Mouse (Mus musculus) right cerebral cortex, adult 2 months (tissue): ENCODE measurements at regions not wholly inside any gene's neighbourhood (a gene's known extent, or its start where the extent isn't known, plus 50 kb on each side); places are given as distances from the start of the nearest gene placed in this dataset.

Experiments used
- DNase-seq, 2 experiments: peaks; one replicate each; pipeline ENCODE4 v3.0.0; 2021 to 2022; ENCODE audit warnings: low spot score in 2 of 2

DNA sequence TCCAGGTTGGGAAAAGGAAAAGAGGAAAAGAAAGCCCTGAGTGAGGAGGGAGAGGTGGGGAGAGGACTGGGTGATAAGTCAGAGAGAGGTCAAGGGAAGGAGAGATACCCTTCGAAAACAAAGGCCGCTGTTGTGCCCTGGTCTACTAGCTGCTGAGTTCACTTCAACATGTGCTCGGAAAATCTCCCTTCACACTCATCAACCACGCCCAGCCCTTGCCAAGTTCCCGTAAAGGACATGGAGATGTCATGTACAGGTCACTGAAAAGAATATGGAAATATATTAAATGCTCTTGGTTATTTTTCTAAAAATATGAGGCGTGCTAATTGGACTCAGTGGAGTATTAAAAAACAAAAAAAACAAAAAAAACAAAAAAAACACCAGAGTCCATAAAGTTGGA, 359.5 kb upstream of the Actbl2 start:
- DNase-seq: no peak

DNA sequence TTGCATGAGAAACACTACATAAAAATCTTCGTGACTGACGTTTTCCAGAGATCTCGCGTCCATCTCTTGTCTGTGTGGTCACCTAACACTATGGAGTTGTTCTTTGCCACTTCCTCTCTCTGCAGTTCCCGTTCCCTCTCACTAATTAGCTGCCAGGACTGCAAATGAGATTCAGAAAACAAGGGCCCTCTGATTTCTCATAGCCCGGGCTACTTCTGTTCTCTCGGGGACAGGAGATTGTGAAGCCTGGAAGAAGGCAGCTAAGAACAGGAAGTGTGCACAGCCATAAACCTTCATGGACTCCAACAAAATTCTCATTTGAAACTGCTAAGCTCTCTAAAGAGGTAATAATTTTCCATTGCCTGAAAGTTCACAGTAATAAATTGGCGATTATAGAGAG, 358.9 kb upstream of the Actbl2 start:
- DNase-seq: no peak

DNA sequence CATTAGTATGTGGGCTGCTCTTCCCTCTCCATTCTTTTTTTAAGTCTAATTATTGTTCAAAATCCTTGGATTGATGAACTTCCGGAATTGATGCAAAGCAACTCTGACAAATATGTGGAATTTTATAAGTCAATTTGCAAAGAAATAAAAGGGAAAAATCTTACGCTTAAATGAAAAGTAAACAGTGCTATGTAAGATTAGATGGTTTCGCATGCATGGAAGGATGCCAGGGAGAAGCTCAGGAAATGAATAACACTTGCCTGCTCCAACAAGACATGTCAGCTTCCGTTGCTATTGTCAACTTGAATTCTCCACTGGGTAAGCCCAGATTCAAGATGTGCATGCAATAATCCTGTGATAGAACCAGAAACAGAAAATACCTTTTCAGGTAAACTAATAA, 357.2 kb upstream of the Actbl2 start:
- peak; percentile 31 to 44 for DNase-seq

DNA sequence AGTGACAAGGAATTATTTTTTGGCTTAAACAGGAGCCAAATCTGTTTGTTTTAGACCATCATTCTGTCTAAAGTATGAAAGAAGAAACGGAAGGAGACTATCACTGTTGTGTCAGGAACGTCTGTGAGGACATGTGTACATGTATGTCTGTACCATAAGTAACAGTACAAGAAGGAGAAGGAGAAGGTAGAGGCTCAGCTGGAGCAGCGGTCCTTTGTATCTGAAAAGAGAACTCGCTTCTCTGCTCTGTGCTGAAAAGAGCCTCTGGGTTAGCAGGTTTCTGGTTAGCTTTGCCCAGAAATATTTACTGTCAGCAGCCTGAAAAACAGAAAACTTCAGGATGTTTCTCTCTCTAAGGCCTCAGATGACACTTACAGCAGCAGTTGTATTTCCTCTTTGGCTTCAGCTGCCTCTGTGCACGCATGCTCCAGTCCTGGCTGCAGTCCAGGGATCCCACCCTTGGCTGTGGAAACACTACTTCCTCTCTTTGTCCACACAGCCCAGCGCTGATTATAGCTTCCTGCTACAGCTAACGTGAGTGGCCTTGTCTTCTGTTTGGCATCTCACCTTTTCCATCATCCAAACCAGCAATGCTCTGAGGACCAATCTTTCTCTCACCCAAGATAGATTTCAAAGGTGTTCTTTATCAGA, 351.7 kb upstream of the Actbl2 start:
- DNase-seq: peak; percentile 27 to 50

DNA sequence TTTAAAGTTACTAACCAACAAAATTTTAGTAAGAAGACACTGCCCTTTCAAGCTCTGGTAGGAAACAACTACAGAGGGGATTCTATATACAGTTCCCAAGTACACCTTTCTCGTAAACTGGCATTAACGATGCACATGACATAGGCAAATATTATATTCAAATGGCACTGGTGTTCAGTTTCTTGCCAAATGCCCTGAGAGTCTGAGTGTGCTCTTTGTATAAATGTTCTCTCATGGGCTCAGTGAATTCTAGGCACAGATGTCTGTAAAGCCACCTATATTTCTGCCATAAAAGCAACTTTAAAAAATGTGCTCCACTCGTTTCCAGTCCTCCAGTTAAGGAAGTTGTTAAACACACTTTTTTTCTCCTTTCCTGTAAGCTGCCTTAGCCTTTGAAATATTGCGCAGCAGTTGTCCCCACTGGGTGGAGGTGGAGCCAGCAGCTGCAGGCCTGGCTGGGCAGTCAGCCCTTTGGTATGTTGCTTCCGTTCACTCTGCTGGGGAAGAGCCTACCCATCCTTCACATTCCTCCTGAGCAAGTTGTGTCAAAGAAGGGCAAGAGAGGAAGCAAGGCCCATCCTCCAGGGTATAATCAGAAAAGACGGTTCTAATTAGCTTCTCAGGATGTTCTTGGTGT, 347.4 kb upstream of the Actbl2 start:
- no peak for DNase-seq

DNA sequence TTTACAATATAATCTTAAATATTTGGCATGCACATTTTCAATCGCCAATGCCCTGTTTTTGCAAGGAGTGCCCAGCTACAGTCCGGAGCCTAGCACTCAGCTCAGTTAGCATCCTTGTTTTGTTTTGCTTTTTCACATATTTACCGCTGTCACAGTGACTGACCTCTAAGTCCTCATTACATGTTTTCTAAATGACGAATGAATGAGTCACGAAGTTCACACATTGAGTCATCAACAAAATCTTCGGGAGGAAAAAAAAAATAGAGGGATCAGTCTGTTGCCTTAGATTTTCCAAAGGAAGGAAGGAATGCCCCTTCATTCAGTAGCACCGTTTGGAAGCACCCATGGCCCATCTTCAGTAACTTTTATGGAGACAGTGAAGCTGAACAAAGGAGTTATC, 342.9 kb upstream of the Actbl2 start:
- no peak for DNase-seq

DNA sequence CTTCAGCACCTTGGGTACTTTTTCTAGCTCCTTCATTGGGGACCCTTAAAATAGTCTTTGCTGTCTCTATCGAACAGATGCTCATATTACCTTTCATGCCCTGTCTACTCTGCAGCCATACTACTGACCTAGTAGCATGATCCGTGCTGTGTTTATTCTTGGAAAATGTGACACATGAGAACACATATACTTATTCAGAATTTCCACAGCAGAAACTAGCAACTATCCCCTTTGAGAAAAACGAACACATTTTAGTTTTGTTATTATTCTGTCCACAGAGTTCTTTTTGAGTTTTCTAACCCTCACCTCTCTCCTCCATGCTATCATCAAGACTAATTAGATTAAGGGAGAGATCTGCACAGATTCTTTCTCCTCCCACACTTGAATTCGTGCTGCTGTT, 341.6 kb upstream of the Actbl2 start:
- no peak for DNase-seq

DNA sequence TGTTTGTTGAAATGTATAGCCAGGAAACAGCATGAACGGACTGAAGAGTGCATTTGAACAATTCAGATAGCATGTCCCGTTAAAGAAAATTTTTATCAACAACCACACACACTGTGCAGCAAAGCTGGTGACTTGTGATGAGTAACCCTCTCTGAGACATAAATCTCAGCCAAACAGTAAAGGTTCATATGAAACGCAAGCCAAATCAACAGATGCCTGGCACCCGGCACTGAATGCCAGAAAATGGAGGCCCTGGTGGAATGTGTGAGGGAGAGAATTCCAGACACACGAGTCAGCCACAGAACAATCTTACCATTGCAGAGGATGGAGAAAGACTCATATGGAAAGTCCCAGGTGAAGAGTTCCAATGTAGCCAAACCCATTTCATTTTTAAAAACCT, 341.1 kb upstream of the Actbl2 start:
- DNase-seq: peak; percentile 44 to 63

DNA sequence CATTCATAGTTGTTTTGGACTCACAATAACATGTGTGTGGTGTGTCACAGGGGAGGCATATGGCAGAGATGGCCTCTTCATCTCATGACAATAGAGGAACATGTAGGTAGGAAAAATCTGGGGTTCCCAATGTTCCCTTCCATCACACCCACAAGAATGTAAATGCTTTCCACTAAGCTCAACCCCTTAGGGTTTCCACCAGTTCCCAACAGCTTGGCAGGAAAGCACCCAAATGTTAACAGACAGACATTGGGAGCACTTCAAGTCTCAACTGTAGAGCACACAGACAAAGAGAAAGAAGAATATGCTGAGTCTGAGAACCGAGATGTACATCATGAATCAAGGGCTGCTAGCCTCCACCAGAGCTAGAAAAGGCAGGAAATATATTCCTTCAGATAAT, 339.7 kb upstream of the Actbl2 start:
- DNase-seq: no peak

DNA sequence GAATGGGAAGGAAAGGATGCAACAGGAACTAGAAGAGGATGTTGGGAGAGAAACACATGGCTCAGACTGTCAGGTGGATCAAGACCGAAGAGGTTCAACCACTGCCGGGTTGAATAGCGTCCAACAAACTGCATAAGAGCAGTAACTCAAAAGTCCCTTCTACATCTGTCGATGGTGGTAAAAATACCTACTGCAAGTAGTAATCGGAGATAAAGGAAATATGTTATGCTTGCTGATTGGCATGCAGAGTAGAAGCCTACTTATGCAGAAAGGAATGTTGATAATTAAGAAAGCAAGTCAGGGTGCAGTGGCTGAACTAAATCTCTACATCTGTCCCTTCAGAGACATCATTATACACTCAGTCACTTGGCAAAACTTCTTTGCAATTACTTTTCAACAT, 330.9 kb upstream of the Actbl2 start:
- no peak for DNase-seq

DNA sequence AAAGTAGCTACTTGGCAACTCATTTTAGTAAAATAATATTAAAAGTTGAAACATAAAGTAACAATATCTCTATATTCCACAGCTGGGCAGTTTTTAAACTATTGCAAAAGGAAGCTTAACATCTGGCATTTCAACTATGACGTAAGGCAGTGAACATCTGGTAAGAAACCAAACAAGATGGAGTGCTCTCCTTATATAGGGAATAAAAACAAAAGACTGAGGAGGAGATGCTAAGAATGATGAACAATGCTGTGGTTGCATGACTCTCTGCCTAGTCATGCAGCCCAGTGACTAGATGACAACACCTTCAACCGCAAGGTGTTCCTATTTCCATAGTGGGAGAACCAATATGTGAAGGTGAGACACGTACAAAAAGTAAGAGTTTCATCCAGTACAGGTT, 329.9 kb upstream of the Actbl2 start:
- DNase-seq: no peak

DNA sequence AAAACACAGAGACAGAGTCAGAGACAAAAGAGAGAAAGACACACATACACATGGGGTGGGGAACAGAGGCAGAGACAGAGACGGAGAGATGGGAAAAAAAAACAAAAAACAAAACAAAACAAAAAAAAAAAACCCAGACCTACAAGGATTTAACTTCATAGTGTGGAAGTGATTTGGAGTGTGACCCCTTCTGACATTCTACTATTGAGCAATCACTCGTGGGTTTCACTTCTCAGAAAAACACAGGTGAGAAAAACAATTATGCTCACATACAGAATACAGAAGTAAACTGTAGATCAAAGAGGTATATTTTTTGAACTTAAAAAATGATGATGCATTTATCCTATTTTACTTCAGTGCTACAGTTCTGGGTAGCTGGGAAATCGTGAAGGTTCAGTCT, 326.7 kb upstream of the Actbl2 start:
- no peak for DNase-seq

DNA sequence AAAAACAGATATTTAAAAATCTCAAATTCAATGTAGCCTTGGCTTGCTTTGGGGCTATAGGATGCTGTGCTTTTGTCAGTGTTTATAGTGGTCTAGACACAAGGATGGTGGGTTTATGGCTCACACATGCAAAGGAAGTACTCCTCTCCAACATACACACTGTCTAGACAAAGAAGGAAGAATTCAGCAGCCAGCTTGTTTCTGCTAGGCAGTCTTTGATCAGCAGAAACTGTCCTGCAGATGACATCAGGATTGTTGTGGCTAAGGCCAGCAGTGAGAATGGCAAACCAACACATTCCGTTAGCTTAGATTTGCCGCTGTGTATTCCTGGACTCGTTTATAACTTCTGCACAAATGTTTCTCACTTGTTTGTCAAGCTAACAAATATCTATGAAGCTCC, 325.9 kb upstream of the Actbl2 start:
- DNase-seq: no peak

DNA sequence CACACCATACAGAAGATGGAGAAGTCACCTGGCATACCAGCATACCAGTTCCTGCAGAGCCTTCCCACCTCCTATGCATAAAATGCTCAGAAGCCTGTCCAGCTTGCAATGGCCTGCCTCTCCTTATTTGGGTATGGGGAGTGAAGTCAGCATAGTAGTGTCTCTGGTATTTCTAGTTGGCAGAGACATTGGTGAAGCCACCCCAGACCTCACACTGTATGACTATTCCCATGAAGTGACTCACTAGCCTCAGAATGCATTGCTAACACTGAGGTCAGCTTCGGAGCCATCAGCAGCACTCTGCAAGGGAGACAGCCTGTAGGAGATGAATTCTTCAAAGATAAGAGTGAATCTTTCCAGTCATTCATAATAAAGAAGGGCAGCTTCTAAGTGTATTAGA, 325.2 kb upstream of the Actbl2 start:
- DNase-seq: no peak

DNA sequence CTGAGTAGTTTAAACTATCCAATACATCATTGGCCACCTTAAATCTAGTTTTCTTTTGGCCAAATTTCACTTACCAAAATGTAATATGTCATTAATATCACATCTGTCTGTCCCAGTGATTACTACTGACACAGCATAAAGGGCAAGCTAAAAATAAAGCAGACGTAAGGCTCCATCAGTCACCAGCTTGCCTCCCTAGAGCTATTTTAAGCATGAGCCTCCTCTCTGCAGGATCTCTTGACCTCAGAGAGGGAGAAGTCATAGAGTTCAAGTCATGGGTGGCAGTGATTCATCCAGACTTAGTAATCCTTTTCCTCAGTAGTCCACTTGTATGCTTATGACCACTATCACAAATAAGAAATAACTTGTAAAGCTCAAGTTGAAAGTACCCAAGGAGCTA, 313.2 kb upstream of the Actbl2 start:
- DNase-seq: no peak

DNA sequence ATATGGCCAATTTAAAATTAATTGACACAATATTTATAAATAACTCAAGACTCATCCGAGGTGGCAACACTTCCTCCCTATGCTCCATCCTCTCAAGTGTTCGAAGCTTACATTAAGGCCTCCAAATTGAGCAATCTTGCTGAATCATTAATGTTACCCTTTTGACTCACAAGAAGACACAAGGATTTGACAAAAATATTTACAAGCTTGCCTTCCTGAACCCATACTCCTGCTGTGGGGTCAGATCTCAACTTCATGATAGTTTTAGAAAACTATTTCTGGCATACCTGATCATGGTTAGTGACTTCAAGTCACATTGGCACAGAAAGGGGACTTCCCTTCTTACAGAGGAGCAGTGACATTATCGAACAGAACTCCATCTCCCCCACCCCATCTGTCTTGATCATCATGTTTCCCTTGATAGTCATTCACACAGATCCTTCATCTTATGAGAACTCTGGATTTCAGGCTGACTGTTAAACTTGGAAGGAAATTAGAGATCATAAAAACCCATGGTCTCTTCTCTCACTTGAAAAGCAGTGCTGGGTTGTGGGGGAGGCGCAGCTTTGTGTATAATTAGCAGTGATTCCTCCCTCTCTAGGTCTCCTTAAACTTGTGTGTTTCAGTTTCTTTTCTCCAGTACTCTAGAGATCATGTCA, 311.7 kb upstream of the Actbl2 start:
- DNase-seq: peak in 1 of 2 experiments; percentile 10

DNA sequence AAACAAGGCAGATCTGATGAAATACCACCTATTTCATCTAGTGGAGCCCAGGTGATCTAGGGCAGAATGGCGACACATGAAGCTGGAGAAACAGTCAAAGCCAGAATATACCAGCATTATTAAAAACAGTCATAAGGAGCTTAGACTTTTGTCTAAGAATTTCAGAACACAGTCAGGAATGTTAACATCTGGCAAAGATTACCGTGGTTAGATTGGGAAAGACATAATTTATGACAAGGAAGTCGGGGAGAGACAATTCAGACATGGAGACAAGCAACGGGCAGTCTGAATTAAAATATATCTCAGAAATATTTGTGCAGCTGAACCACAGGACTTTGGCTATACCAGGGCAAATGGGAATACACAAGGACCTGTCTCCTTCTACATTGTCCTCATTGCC, 310.8 kb upstream of the Actbl2 start:
- DNase-seq: no peak

DNA sequence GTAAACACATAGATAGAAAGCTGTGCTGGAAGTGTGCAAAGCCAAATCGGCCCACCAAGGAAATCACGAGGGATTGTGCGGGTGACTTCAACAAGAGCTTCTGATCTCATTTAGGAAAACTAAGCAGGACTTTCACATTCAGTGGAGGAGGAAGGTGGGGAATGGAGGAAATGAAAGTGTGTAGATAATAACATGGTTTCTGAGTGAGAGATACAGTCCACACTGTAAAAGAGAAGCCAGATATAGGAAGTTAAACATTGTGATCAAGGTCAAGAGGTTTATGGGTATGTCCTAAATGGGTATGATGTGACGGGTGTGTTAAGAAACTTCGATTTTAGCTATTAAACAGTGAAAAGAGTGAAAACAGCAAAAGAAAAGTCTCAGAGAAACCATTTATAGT, 310.1 kb upstream of the Actbl2 start:
- DNase-seq: no peak

DNA sequence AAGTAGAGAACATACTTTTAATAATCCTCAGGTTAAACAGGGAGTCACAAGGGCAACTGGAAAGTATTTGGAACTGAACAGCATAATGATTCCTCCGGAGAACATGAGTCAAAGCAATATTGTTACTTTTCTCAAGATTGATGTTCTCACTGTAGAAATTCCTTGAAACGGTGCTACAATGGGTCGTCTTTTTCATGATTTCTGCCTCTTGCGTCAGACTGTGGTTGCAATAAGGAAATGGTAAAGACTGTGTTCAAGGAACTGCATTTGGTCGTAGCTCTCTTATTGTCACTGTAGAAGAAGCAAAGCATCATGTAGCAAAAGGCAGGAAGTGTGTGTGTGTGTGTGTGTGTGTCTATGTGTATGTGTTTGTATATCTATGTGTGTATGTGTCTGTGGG, 294.6 kb upstream of the Actbl2 start:
- no peak for DNase-seq

DNA sequence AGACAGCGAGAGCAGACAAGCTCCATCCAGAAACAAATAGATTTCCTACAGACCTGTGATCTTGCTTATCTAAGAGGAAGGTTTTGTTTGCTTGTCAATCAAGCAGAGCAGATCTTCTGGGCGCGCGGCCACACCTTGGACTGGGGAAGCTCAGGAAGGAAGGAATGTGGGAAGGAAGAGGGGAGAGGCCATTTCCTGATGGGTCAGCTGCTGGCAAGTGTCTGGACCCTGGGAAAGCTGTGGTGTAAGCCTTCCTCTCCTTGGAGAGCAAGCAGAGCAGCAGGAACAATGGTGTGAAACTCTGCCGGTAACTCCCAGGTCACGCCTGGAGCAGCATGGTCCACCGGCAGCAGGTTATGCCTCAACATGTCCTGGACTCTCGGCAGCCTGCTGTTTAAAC, 287.7 kb upstream of the Actbl2 start:
- no peak for DNase-seq

DNA sequence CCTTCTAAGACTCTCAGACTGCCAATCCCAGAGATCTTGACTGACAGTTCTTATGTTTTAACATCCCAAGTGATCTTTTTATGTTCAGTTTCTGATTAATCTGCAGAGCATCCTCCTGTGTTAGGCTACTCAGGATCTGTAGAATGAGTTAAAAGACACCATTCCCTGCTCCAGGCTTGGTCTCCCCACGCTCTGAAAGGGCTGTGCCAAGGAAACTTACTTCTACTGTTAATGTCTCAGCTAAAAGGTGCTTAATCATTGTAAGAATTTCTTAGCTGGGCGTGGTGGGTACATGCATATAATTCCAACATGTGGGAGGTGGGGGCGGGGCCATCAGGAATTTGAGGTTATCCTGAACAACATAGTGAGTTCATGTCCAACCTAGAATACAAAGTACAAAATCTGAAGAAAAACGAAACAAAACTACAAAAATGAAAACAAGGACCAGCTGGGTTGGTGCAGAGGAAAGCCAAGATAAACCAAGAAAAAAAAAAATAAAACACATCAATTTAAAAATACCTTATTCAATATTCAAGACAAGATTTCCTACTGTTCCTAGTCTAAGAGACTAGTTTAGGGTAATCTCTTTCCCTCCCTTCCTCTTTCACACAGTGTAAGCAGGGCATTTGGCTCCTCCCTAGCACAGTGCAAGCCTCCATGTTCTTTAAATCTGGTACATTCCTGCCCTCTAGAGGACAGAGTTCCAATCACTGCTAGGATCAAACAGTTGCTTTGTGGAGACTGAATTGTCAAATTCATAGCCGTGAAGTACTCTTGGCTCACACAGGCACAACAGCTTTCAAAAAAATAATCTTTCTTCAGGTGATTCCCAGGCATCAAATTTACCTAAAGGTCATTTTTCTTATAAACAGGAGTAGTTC, 286.9 kb upstream of the Actbl2 start:
- DNase-seq: peak; percentile 65 to 77

DNA sequence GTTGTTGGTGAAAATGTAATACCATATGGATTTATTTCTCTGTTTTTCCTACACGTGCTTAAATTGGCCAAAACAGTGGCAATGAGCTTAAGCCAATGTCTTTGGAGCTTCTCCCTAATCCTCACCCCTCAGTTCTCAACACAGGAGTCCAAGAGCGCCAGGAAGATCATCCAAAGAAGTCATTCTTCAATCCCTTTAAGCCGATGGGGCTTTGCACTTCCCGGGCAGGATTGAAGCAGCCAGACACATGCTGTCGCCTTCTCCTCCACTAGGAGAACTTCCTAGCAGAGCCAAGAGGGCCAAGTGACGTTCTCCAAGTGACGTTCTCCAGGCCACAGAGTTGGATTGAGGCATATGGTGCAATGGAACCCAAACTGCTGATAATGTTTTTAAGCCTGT, 286.3 kb upstream of the Actbl2 start:
- no peak for DNase-seq

DNA sequence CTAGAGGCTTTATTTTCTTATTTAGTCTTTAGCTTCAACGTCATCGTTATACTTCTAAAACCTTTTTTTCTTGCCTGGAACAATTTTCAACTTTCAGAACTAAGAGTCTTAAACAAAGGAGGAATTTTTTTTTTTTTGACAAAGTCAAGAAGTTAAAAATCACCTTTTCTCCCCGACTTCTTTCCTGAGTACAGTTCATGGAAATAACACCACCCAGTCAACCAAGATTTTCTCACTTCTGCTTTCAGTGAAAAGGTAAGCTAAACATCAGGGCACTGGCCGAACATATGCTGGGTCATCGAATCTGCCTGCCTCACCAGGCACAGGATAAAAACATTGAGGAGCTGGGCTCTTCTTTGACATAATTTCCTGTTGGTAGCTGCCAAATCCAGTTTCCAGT, 277.4 kb upstream of the Actbl2 start:
- no peak for DNase-seq
